Mouse (Mus musculus): ENCODE data around the gene Med12.
A peak's percentile ranks its signal among the peaks of the same experiment; 100 is the strongest.
"Not testable (repeated sequence)": the region's sequence is repeated elsewhere in the genome, so short reads cannot be mapped to it uniquely, and the experiment has no call there.

Med12 gene

DNA sequence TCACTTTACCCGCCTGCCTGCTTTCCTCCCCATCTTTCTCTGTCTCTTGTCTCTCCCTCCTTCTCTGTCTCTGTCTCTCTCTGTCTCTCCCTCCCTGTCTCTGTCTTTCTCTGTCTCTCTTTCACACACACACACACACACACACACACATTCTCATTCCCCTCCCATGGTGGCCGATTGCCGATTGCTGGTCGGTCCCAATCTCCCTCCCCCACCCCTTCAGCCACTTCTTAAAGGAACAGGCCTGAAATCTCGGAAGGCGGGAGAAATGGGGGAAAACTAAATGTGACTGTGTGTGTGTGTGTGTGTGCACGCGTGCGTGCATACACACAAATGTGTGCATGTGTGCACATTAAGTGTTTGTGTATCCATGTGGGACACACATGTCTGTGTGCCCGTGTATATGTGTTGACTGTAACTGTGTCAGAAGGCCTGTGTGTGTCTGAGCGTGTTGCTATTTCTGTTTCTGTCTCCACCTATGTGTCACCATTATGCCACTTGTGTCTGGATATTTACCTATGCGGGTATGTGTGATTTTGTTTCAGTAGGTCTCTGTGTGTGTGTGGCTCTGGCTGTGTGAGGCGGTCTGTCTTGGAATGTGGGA lies 26.7 kb downstream of the Med12 start:
- no peak for DNase-seq

DNA sequence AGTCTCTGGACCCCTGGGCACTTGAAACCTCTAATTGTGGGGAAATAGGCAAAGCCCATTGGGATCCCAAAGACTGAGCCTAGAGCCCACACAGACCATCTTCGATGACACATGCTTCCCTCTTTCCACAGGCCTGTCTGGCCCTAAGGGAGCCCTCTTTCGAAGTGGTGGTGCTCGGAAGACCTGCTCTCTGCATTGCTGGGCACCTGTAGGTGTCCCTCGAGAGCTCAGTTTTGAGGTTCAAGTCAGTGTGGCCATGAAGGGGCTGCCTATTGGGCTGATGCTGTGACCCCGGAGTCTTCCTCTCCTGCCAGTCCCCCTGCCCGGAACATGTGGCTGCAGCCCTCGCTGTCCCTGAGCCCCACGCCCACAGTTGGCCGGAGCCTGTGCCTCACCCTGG lies 27.8 kb downstream of the Med12 start:
- no peak for DNase-seq

DNA sequence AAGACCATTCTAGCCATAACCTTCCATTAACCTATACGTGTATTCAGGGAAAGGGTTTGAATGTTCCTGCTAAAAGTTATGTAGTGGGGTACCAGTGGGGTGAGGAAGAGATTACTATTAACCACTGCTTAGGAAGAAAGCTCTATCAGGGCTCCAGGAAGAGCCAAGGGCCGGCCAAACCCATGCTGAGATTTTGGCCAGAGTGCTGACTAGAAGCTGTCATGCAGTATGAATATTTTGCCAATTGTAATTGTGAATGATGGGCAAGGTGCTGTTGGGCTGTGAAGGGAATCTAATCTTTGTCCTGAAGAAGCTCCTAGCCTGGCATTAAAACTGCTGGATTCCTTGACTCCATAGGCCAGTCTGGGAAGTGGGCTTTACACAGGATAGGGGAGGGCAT lies 30.8 kb downstream of the Med12 start:
- no peak for DNase-seq

DNA sequence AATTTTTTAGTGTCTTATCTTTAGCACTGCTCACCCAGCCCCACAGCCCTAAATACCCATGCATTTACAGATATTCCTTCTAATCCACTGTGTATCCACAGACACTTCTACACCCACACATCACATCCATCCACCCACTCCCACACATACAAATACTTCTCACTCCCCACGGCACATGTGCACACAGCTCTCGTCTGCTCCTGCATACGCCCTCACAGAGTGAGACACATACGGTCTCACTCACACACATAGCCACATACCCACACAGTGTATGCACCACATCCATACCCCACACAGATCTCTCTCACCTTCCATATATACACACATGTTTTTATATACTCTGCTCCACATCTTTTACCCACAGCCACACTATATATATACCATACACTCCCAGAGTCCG lies 35.5 kb downstream of the Med12 start:
- no peak for DNase-seq

DNA sequence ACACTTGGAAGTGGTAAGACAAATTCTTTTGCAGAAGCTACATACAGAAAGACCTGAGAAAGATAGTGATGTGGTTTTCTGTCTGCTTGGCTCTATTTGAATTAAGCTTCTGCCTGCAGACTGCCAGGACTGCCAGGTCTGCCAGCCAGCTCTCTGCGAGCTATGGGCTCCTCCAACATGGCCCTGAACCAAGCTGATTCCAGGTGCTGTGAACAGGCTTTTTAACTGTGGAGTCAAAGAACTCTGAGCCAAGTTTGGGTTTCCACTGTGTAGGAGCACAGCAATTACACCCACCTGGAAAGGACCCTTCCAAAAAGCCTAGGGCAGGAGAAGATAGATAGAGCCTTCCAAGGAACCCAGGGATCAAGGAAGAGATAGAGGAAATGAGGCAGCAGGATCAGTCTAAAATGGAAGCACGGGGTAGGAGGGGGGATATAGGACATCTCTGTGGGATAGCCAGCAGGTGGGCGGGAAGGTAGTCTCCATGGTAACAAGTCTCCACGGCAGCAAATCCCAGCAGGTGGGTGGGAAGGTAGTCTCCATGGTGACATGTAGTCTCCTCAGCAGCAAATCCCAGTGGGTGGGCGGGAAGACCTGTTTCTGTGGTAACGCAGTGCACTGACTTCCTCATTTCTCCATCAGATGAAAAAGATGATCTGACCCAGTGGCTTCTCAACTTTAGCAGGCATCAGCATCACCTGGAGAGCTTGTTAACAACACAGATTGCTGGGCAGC lies 40.0 kb downstream of the Med12 start:
- DNase-seq, result no peak

DNA sequence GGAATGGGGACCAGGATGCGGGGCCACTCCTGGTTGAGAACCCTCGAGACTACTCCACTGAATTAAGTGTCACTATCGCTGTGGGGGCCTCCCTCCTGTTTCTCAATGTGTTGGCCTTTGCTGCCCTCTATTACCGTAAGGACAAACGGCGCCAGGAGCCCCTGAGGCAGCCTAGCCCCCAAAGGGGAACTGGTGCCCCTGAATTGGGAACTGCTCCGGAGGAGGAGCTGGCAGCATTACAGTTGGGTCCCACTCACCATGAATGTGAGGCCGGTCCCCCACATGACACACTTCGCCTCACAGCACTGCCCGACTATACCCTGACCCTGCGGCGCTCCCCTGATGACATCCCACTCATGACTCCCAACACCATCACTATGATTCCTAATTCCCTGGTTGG lies 45.9 kb downstream of the Med12 start:
- no peak for DNase-seq

DNA sequence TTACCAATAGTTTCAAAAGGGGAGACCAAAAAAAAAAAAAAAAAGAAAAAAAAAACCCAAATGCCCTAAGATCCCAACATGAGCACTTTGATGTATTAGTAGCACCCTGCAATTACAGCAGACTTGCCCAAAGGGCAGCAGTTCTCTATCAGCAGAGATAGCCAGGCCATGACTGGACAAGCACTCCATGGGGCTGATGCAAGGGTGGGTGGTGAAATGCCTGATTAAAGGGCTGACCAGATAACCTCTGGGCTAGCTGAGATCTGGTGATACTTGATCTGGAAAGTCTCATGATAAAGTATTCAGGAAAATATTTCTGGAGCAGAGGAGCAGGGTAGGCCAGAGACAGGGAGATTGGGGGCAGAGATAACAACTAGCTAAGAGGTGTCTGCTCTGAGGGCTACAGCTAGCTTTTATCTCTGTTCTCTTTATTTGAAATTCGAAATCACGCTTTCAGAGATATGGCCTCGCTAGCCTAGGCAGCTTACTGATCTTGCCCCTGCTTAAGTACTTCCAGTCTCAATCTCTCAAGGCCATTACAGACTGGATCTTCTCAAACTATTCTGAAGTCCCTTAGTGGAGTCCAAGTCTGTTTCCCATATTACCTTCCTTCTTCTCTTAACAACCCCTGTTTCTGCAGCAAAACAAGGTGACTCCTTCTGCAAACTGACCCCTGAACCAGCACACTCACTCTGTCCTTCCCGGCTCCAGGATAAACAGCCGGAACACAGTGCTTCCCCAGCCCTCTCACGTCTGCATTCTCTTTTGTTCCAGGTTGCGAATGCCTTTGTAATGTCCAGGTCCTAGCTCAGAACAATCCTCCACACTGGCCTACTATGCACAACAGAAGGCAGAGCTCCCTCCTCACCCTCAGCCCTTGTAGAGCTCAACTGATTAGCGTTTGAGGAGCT lies 52.4 kb downstream of the Med12 start:
- no peak for DNase-seq

DNA sequence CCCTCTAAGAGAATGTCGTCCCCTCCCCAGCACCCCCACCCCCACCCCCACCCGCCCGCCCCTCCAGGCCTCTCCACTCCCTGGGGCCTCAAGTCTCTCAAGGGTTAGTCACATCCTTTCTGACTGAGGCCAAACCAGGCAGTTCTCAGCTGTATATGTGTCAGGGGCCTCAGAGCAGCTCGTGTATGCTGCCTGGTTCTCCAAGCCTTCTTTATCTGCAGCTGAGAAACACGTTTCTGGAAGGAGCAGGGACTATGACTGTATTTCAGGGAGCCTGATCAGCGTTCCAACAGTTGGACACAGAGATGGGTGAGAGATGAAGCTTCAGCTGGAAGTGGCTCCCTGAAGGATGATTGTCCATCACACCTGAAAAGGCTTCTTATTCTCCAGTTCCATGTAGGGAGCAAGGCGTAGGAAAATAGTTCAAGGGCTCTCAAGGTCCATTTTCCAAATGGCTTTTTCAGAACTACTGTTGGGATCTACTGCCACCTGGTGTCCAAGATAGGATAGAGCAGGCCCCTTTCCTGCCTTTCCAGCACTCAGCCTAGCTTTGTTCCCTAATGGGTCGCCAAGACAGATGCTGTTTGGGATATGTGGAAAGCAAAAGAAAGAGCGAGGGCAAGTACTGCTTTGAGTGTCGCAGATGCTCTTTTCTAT lies 55.7 kb downstream of the Med12 start:
- DNase-seq, result peak; percentile 43

DNA sequence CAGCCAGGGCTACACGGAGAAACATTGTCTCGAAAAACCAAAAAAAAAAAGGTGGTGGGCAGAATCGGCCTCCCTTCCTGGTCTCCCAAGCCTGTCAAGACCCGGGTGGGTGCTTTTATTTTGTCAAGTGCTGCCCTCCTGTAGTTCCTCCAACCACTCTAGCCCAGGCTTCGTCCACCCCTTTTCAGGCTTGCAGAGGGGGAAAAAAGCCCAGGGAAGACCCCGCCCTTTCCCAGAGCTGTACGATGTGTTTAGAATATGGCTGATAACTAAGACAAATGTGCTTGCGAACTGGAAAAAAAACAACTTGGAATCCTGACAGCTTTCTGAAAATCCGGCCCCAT lies 58.2 kb downstream of the Med12 start:
- DNase-seq, result no peak

DNA sequence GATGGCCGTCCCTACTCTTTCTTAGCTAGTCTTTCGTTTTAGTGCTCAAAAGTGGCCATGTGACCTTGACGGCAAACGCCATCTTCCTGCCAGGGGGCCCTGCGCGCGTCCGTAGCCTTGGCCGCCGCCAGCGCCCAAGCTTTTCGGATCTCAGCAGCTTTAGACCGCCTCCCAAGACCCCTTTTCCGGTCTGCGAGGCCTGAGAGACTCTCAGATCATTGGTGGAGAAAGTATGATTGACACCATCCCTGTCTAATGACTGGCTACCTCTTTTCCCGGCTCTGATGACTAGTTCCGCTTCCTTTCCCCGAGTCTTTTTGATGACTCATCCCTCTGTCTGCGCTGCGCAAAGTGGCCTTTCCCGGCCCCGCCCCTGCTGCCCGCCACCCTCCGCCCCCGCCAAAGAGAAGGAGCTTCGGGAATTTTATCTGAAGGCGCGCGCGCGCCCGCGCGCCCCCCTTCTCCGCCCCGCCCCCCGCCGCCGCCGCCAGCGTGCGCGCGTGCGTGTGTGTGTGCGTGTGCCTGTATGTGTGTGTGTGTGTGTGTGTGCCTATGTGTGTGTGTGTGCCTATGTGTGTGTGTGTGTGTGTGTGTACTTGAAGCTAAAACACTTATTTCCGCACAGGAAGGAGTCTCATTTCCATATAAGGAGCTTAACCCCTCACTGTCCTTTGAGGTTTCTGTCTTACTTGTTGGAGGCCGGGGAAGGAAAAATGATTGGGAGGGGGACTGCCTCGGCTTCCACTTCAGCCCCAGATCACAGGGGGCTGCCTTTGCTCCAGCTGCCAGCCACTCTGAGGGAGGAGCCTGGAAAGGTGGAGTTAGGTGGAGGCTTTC lies 58.8 kb downstream of the Med12 start:
- peak; percentile 83 for DNase-seq

DNA sequence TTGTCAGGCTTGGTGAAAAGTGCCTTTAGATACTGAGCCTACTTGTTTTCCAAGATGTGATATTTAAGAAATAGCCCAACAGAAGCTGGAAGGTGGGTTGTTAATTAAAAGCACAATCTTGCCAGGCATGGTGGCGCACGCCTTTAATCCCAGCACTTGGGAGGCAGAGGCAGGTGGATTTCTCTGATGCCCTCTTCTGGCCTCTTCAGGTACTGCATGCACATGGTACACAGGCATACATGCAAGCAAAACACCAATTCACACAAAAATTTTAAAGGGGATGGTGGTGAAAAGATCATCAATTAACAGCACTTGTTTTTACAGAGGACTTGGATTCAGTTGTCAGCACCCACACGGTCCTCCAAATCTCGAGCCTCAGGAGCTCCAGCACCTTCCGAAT lies 60.8 kb downstream of the Med12 start:
- DNase-seq, result peak; percentile 49

DNA sequence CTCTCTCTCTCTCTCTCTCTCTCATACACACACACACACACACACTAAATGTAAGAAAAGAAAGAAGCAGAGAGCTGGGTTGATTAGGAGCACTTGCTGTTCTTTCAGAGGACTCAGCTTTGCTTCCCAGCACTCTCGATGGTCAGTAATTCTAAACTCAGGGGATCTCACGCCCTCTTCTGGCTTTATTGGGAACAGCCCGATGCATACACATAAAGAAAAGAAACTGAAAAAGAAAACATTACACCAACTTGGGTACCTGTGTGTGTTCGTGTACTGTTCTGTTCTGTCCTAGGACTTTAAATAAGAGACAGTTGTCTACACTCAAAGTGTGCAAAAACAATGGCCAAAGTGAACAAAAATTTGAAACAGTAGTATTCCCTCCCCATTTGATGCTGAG lies 64.8 kb downstream of the Med12 start:
- DNase-seq, result no peak

DNA sequence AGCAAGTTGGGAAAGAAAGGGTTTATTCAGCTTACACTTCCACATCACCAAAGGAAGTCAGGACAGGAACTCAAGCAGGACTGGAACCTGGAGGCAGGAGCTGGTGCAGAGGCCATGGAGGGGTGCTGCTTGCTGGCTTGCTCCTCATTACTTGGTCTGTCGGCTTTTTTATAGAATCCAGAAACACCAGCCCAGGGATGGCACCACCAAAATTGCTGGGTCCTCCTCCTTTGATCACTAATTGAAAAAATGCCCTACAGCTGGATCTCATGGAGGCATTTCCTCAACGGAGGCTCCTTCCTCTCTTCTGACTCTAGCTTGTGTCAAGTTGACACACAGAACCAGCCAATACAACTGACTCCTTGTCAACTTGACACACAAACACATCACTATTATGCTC lies 69.0 kb downstream of the Med12 start:
- DNase-seq, result not testable (repeated sequence)

DNA sequence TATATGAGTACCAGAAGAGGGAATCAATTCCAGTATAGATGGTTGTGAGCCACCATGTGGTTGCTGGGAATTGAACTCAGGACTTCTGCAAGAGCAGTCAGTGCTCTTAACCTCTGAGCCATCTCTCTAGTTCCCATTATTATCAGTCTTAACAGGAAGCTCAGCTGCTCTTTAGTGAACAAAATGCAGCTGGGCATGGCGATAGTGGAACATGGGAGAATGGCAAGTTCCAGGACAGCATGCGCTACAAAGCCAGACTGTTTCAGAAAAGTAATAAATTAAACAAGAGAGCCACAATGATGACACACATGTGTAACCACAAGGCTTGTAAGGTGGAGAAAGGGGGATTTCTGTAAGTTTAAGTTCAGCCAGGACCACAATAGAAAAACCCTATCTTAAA lies 71.6 kb downstream of the Med12 start:
- no peak for DNase-seq

DNA sequence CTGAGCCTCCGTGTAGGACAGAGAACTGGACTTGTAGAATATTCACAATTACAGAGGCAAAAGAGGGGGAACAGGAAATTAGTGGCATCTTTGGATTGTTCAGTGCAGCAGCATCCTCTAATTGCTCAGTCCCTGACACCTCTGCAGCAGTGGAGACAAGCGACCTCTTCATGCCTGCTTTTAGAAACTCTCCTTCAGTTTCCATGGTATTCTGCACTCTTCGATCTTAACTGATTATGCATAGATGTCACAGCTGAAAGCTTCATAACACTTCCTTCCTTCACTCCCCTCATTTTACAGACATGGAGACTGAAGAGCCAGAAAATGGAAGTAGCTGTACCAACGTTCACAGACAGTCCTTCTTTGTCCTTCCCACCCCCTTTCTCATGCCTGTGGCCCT lies 72.6 kb downstream of the Med12 start:
- no peak for DNase-seq
